Mouse (Mus musculus) spleen, postnatal 36 days (tissue): Measurements from ENCODE around the gene Odf3l1.
"Not testable (repeated sequence)": the region's sequence is repeated elsewhere in the genome, so short reads cannot be mapped to it uniquely, and the experiment has no call there.

Experiments used
- DNase-seq, 2 experiments: peaks; one replicate each; pipeline ENCODE4 v3.0.0; 2022; ENCODE audit warnings: low spot score in 2 of 2, mixed read lengths in 1 of 2

Gene Odf3l1

GRCm38 (mm10) chr9:56864216-56864729 is at the start of gene Odf3l1:
TSS of gene Odf3l1 (minus strand) at chr9:56864679.
- DNase-seq, result no peak

- DNase-seq, result no peak
These were observed 49.5 kb upstream of the Odf3l1 start for GRCm38 (mm10) chr9:56913991-56914390.

- DNase-seq, result no peak
These were observed 46.5 kb upstream of the Odf3l1 start for GRCm38 (mm10) chr9:56911017-56911416.

GRCm38 (mm10) chr9:56909991-56910390 is 45.5 kb upstream of the Odf3l1 start:
- DNase-seq, result not testable (repeated sequence)

- DNase-seq, result no peak
These were observed 43.1 kb upstream of the Odf3l1 start for GRCm38 (mm10) chr9:56907549-56907948.

- DNase-seq, result no peak
These were observed 39.2 kb upstream of the Odf3l1 start for GRCm38 (mm10) chr9:56903662-56904061.

GRCm38 (mm10) chr9:56901187-56901586 is 36.7 kb upstream of the Odf3l1 start:
- peak; percentile 15 to 19 for DNase-seq

GRCm38 (mm10) chr9:56900571-56900970 is 36.1 kb upstream of the Odf3l1 start:
- peak; percentile 18 to 23 for DNase-seq

GRCm38 (mm10) chr9:56900060-56900459 is 35.6 kb upstream of the Odf3l1 start:
- no peak for DNase-seq

- DNase-seq, result peak in 1 of 2 experiments; percentile 19
These were observed 34.9 kb upstream of the Odf3l1 start for GRCm38 (mm10) chr9:56899409-56899808.

GRCm38 (mm10) chr9:56896779-56897178 is 32.3 kb upstream of the Odf3l1 start:
- no peak for DNase-seq

- peak in 1 of 2 experiments; percentile 16 for DNase-seq
These were observed 29.5 kb upstream of the Odf3l1 start for GRCm38 (mm10) chr9:56894006-56894405.

- DNase-seq, result no peak
These were observed 28.8 kb upstream of the Odf3l1 start for GRCm38 (mm10) chr9:56893313-56893712.

- DNase-seq, result no peak
These were observed 27.6 kb upstream of the Odf3l1 start for GRCm38 (mm10) chr9:56892111-56892510.

- peak; percentile 42 to 58 for DNase-seq
These were observed 27.1 kb upstream of the Odf3l1 start for GRCm38 (mm10) chr9:56891517-56892011.

- no peak for DNase-seq
These were observed 26.2 kb upstream of the Odf3l1 start for GRCm38 (mm10) chr9:56890522-56891250.

- DNase-seq, result peak; percentile 43 to 56
These were observed 25.3 kb upstream of the Odf3l1 start for GRCm38 (mm10) chr9:56889817-56890216.

- DNase-seq, result no peak
These were observed 23.1 kb upstream of the Odf3l1 start for GRCm38 (mm10) chr9:56887581-56887980.

- DNase-seq, result no peak
These were observed 22.1 kb upstream of the Odf3l1 start for GRCm38 (mm10) chr9:56886601-56887000.

GRCm38 (mm10) chr9:56886113-56886512 is 21.6 kb upstream of the Odf3l1 start:
- DNase-seq, result no peak

GRCm38 (mm10) chr9:56884328-56884727 is 19.8 kb upstream of the Odf3l1 start:
- no peak for DNase-seq

- no peak for DNase-seq
These were observed 19.0 kb upstream of the Odf3l1 start for GRCm38 (mm10) chr9:56883470-56883869.

- DNase-seq, result no peak
These were observed 18.3 kb upstream of the Odf3l1 start for GRCm38 (mm10) chr9:56882818-56883217.
